Mouse (Mus musculus) cerebellum, adult 2 months (tissue): ENCODE data around the gene Parp11. TPM values are rescaled to one million over a fixed set of nuclear protein-coding genes. Genes with fewer than 3 reads are reported as not detected.

Source experiments
- DNase-seq, 2 experiments: peaks; one replicate each; pipeline ENCODE4 v3.0.0; 2021
- H3K27ac ChIP-seq: fragments of 200-500 bp; 2 replicates; pipeline ENCODE4 v1.5.1; 2012; ENCODE audit warnings: low read length, control low read depth, inconsistent platforms; ENCODE audit not compliant: insufficient read depth
- H3K27me3 ChIP-seq: fragments of 200-500 bp; 2 replicates; pipeline ENCODE4 v1.6.1; 2012; ENCODE audit warnings: inconsistent platforms, mild to moderate bottlenecking, low read length, moderate library complexity; ENCODE audit not compliant: control insufficient read depth, insufficient read depth
- H3K4me1 ChIP-seq: fragments of 200-500 bp; 2 replicates; pipeline ENCODE4 v1.6.1; 2011; ENCODE audit warnings: low read length; ENCODE audit not compliant: control insufficient read depth, insufficient read depth
- H3K4me3 ChIP-seq: fragments of 200-500 bp; replicated peaks from 2 replicates; pipeline ENCODE3; 2011; ENCODE audit warnings: mild to moderate bottlenecking, low read depth, low read length, control low read depth; ENCODE audit not compliant: insufficient read depth
- CTCF ChIP-seq: fragments of 200-500 bp; IDR thresholded peaks from 2 replicates; pipeline ENCODE4 v1.5.1; 2011; ENCODE audit warnings: low read depth, mild to moderate bottlenecking, control low read depth, low read length, moderate library complexity, borderline replicate concordance; ENCODE audit not compliant: insufficient read depth
- POLR2A ChIP-seq: fragments of 200-500 bp; IDR thresholded peaks from 2 replicates; pipeline ENCODE4 v1.6.1; 2011; ENCODE audit warnings: low read length, control low read depth, borderline replicate concordance; ENCODE audit not compliant: insufficient read depth
- WGBS: fragments of 180-500 bp; shearing (Covaris S2); methylation state at CpG from one replicate; pipeline ENCODE4 v1.1.7; 2018; 5-methylcytosine and 5-hydroxymethylcytosine counted together
- polyA plus RNA-seq: library from polyadenylated mRNA; depleted of rRNA; stranded (reverse); fragments of >200 nt; gene quantifications from 2 replicates; pipeline ENCODE4 v1.2.3, GENCODE M21; 2012

Gene Parp11
- polyA plus RNA-seq, 1 experiment: 23.6 TPM

DNA sequence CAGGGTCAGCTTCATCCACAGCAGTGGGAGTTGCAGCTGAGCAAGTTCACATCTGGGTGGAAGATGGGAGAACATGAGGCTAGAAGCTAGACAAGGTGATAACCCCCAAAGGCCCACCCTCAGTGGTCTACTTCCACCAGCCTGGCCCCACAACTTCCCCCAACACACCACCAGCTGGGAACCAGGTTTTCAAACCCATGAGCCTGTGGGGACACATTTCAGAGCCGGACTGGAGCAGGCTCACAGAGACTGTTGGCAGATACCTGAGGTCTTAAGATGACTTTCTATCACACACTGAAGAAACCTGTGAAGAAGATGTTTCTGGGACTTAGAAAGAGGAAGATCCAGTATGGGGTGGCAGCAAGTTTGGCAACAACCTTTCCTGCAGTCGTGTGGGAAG, 26.5 kb upstream of the Parp11 start:
- Histone ChIP-seq H3K27me3 (no peaks in the 10 kb centered on the region), H3K4me3 (no peak overlapping the region), H3K4me1 (no peaks in the 10 kb centered on the region), H3K27ac (no peak overlapping the region)
- WGBS: 80% methylated on average over 2 of the region's 2 CpGs
- DNase-seq: no peak
- TF ChIP-seq CTCF: no peak
- TF ChIP-seq POLR2A: no peak

DNA sequence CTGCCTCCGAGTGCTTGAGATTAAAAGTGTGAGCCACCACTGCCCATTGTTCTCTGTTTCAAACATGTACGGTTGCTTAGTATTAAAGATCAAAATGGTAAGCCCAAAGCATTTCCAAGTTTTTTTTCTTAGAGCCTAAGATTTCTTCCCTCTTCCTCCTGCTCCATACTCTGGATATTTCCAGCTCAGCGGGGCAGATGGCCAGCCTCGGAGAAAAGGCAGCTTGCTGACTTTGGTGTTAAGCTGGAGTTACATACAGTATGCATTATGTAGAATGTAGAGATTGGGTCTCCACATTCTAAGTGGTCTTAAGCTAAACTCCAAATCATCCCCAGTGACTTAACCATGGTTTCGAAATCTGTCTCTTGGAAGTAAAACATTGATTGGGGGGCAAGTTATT, 21.5 kb upstream of the Parp11 start:
- DNase-seq: no peak
- no peak for TF ChIP-seq CTCF
- no peak for TF ChIP-seq POLR2A
- 70% methylated on average over 5 of the region's 5 CpGs for WGBS
- no peak overlapping the region for H3K4me3 ChIP-seq
- no peaks in the 10 kb centered on the region for H3K4me1 ChIP-seq
- H3K27ac ChIP-seq: no peak overlapping the region
- H3K27me3 ChIP-seq: no peaks in the 10 kb centered on the region

GRCm38 (mm10) chr6:127430716-127431115, 15.9 kb upstream of the Parp11 start:
- Histone ChIP-seq H3K27ac (no peak overlapping the region), H3K4me3 (no peak overlapping the region), H3K27me3 (no peaks in the 10 kb centered on the region), H3K4me1 (no peaks in the 10 kb centered on the region)
- TF ChIP-seq POLR2A: no peak
- TF ChIP-seq CTCF: no peak
- no peak for DNase-seq
- 84% methylated on average over 7 of the region's 7 CpGs for WGBS

GRCm38 (mm10) chr6:127431196-127431766, 15.4 kb upstream of the Parp11 start:
- Histone ChIP-seq H3K27me3 (no peaks in the 10 kb centered on the region), H3K4me1 (no peaks in the 10 kb centered on the region), H3K4me3 (no peak overlapping the region), H3K27ac (no peak overlapping the region)
- no peak for DNase-seq
- TF ChIP-seq POLR2A (no peak), CTCF (no peak)
- 62% methylated on average over 6 of the region's 6 CpGs for WGBS

DNA sequence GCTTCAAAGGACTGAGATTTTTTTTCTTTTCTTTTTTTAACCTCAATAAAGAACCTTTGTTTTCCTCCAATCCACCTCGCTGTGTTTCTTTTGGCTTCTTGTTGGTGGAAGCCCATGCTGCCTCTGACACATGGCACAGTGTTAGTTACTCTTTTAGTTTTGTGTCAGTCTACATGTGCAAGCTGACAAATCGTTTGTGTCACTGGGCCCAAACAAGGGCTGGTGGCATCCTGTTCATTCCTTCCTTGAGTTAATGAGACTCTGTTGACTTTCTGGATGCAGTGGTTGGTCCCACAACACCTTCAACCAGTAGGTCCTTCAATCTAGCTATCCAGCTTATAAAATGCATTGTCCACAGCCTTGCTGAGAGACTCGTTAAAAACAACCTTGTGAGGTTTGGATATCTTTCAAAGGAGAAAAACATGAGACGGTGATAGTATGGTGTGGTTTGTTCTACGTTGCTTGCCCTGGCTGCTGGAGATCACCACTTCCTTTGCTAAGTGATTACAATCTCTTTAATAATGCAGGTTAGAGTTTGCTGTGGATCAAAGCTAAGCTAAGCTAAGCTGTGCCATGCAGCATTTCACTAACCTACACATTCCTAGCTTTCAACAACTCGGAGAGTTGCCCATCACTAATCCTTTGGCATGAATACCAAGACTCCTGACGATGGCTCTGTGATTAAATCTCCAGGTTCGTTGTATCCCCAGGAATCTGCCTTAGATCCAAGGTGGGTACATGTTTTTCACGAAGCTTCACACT, 12.6 kb upstream of the Parp11 start:
- no peak for TF ChIP-seq POLR2A
- no peak for TF ChIP-seq CTCF
- Histone ChIP-seq H3K27me3 (no peaks in the 10 kb centered on the region), H3K4me1 (no peaks in the 10 kb centered on the region), H3K27ac (no peak overlapping the region), H3K4me3 (no peak overlapping the region)
- 65% methylated on average over 9 of the region's 9 CpGs for WGBS
- no peak for DNase-seq

- no peak for DNase-seq
- WGBS: 75% methylated on average over 4 of the region's 4 CpGs
- Histone ChIP-seq H3K4me3 (no peak overlapping the region), H3K4me1 (peaks cover 4% of the 10 kb centered on the region), H3K27me3 (no peaks in the 10 kb centered on the region), H3K27ac (no peak overlapping the region)
- TF ChIP-seq CTCF: no peak
- TF ChIP-seq POLR2A: no peak
Observed at GRCm38 (mm10) chr6:127434648-127434984, 12.0 kb upstream of the Parp11 start.

- H3K27me3 ChIP-seq: no peaks in the 10 kb centered on the region
- H3K27ac ChIP-seq: no peak overlapping the region
- H3K4me1 ChIP-seq: peaks cover 6% of the 10 kb centered on the region
- H3K4me3 ChIP-seq: no peak overlapping the region
- 95% methylated on average over 3 of the region's 3 CpGs for WGBS
- TF ChIP-seq CTCF: no peak
- TF ChIP-seq POLR2A: no peak
- no peak for DNase-seq
Observed at GRCm38 (mm10) chr6:127439063-127439462, 7.6 kb upstream of the Parp11 start.

- peaks cover 6% of the 10 kb centered on the region for H3K4me1 ChIP-seq
- H3K27ac ChIP-seq: no peak overlapping the region
- no peaks in the 10 kb centered on the region for H3K27me3 ChIP-seq
- H3K4me3 ChIP-seq: no peak overlapping the region
- DNase-seq: peak in 1 of 2 experiments; percentile 28
- no peak for TF ChIP-seq CTCF
- TF ChIP-seq POLR2A: no peak
- 21% methylated on average over 5 of the region's 5 CpGs for WGBS
Observed at GRCm38 (mm10) chr6:127439540-127440195, 7.0 kb upstream of the Parp11 start.
